Mouse (Mus musculus) heart, adult 8-10 months (tissue): ENCODE data around the gene Arl10. TPM values are rescaled to one million over a fixed set of nuclear protein-coding genes. Genes with fewer than 3 reads are reported as not detected.

Source experiments
- DNase-seq: peaks from one replicate; pipeline ENCODE4 v3.0.0; 2022; ENCODE audit warnings: low spot score
- microRNA-seq: library from miRNA; unstranded; fragments of <30 nt; microRNA quantifications from one replicate; pipeline ENCODE4 v1.2.0, GENCODE M21; 2022
- total RNA-seq, 4 experiments: library from RNA; stranded (reverse); gene quantifications; 2 replicates each; pipeline ENCODE4 v1.2.4; 2022

Arl10 gene
- total RNA-seq, 4 experiments from 2014 or later = 4.1 to 6.6 (median 5.0) TPM

- DNase-seq = no peak
Observed at GRCm38 (mm10) chr13:54616307-54616706, 41.5 kb downstream of the Arl10 start.

GRCm38 (mm10) chr13:54616998-54617397, 42.2 kb downstream of the Arl10 start:
- no peak for DNase-seq

- DNase-seq = peak; percentile 98
Observed at GRCm38 (mm10) chr13:54621155-54621932, 46.5 kb downstream of the Arl10 start, which contains the start of gene Faf2. TSS of gene Faf2 (plus strand) at chr13:54621784.

- no peak for DNase-seq
Observed at GRCm38 (mm10) chr13:54621960-54622521, 47.2 kb downstream of the Arl10 start.

GRCm38 (mm10) chr13:54629128-54629527, 54.3 kb downstream of the Arl10 start:
- DNase-seq = no peak

Small RNAs within 50 kb of the gene (microRNA-seq; reads per million reads assigned to microRNA genes)
- not detected for gene Gm24195

Other genes starting within 250 kb of the Arl10 start
- gene Cplx2, start 203.7 kb upstream of the Arl10 start, total RNA-seq = 1 to 10 TPM; 2.0 to 3.0 (median 2.5) TPM
- gene Thoc3, start 106.2 kb upstream of the Arl10 start, total RNA-seq = 10 to 100 TPM; 20.5 to 23.3 (median 21.1) TPM
- gene Simc1, start 71.2 kb upstream of the Arl10 start, total RNA-seq = 1 to 10 TPM; 1.8 to 3.1 (median 2.4) TPM
- gene 4833439L19Rik, start 9.6 kb upstream of the Arl10 start, total RNA-seq = 100 to 1,000 TPM in 1 of 4 experiments, 10 to 100 TPM in 3; 93.5 to 102 (median 96.6) TPM
- gene Nop16, start 15.1 kb downstream of the Arl10 start, total RNA-seq = 10 to 100 TPM; 14.5 to 18.3 (median 16.0) TPM
- 100 to 1,000 TPM; 178 to 218 (median 190) TPM for gene Higd2a, start 15.2 kb downstream of the Arl10 start, total RNA-seq
- 100 to 1,000 TPM in 1 of 4 experiments, 10 to 100 TPM in 3; 86.1 to 103 (median 94.1) TPM for gene Cltb, start 36.3 kb downstream of the Arl10 start, total RNA-seq
- 10 to 100 TPM; 15.8 to 24.3 (median 21.3) TPM for gene Faf2, start 46.8 kb downstream of the Arl10 start, total RNA-seq
- gene Rnf44, start 118.9 kb downstream of the Arl10 start, total RNA-seq = 10 to 100 TPM; 46.2 to 53.4 (median 47.6) TPM
- gene Cdhr2, start 126.4 kb downstream of the Arl10 start, total RNA-seq = not detected
- gene Gprin1, start 174.9 kb downstream of the Arl10 start, total RNA-seq = under 1 TPM in 1 of 4 experiments, not detected in 3; 0.16 TPM
- gene Sncb, start 191.6 kb downstream of the Arl10 start, total RNA-seq = under 1 TPM in 1 of 4 experiments, not detected in 3; 0.46 TPM
- gene Eif4e1b, start 209.0 kb downstream of the Arl10 start, total RNA-seq = not detected
- gene Tspan17, start 214.4 kb downstream of the Arl10 start, total RNA-seq = 10 to 100 TPM; 14.0 to 24.3 (median 18.1) TPM